Mouse (Mus musculus) kidney, embryonic 14.5 days (tissue): ENCODE measurements around the gene Junb. TPM values are rescaled to one million over a fixed set of nuclear protein-coding genes. Genes with fewer than 3 reads are reported as not detected.

Experiments used
- ATAC-seq: fragments of 200-750 bp; cut with Nextera tagmentation; 2 replicates; pipeline ENCODE4 v1.8.0; 2017; ENCODE audit warnings: moderate number of reproducible peaks, mild to moderate bottlenecking, moderate TSS enrichment, moderate library complexity; ENCODE audit not compliant: low FRiP score, low TSS enrichment
- H3K27ac ChIP-seq: fragments of 300-500 bp; sonication (generic); 2 replicates; pipeline ENCODE4 v1.5.1; 2014; ENCODE audit warnings: low read depth, mild to moderate bottlenecking, low read length, moderate library complexity, mixed read lengths
- H3K27me3 ChIP-seq: fragments of 300-500 bp; sonication (generic); 2 replicates; pipeline ENCODE4 v1.6.1; 2014; ENCODE audit warnings: mild to moderate bottlenecking, low read length; ENCODE audit not compliant: control insufficient read depth, insufficient read depth
- H3K36me3 ChIP-seq: fragments of 300-500 bp; sonication (generic); 2 replicates; pipeline ENCODE4 v1.6.1; 2014; ENCODE audit warnings: low read length, mixed read lengths; ENCODE audit not compliant: control insufficient read depth, insufficient read depth
- H3K4me1 ChIP-seq: fragments of 300-500 bp; sonication (generic); 2 replicates; pipeline ENCODE4 v1.6.1; 2014; ENCODE audit warnings: low read length, mixed read lengths; ENCODE audit not compliant: control insufficient read depth, insufficient read depth
- H3K4me2 ChIP-seq: fragments of 300-500 bp; sonication (generic); replicated peaks from 2 replicates; pipeline ENCODE4 v1.6.1; 2014; ENCODE audit warnings: low read depth, mild to moderate bottlenecking, low read length
- H3K4me3 ChIP-seq: fragments of 300-500 bp; sonication (generic); 2 replicates; pipeline ENCODE4 v1.5.1; 2014; ENCODE audit warnings: mild to moderate bottlenecking, low read length
- H3K9ac ChIP-seq: fragments of 300-500 bp; sonication (generic); 2 replicates; pipeline ENCODE4 v1.6.1; 2014; ENCODE audit warnings: low read depth, mild to moderate bottlenecking, low read length, moderate library complexity
- H3K9me3 ChIP-seq: fragments of 300-500 bp; sonication (generic); 2 replicates; pipeline ENCODE4 v1.6.1; 2016; ENCODE audit warnings: low read length; ENCODE audit not compliant: control insufficient read depth
- WGBS: fragments of 180-500 bp; shearing (Covaris S2); extraction: QIAGEN DNeasy Blood & Tissue Kit; methylation state at CpG from one replicate; pipeline ENCODE4 v1.1.7; 2014; 5-methylcytosine and 5-hydroxymethylcytosine counted together
- microRNA-seq: library from miRNA; unstranded; fragments of <30 nt; microRNA quantifications from one replicate; pipeline ENCODE4, GENCODE M21; 2016
- polyA plus RNA-seq: library from polyadenylated mRNA; unstranded; fragments of >200 nt; fragmentation: Nextera tagmentation; extraction: Ambion mirVana; gene quantifications from 2 replicates; pipeline ENCODE4 v1.2.1, GENCODE M21; 2014

Junb gene
- polyA plus RNA-seq, 1 experiment from 2014 or later = 10.0 TPM

DNA sequence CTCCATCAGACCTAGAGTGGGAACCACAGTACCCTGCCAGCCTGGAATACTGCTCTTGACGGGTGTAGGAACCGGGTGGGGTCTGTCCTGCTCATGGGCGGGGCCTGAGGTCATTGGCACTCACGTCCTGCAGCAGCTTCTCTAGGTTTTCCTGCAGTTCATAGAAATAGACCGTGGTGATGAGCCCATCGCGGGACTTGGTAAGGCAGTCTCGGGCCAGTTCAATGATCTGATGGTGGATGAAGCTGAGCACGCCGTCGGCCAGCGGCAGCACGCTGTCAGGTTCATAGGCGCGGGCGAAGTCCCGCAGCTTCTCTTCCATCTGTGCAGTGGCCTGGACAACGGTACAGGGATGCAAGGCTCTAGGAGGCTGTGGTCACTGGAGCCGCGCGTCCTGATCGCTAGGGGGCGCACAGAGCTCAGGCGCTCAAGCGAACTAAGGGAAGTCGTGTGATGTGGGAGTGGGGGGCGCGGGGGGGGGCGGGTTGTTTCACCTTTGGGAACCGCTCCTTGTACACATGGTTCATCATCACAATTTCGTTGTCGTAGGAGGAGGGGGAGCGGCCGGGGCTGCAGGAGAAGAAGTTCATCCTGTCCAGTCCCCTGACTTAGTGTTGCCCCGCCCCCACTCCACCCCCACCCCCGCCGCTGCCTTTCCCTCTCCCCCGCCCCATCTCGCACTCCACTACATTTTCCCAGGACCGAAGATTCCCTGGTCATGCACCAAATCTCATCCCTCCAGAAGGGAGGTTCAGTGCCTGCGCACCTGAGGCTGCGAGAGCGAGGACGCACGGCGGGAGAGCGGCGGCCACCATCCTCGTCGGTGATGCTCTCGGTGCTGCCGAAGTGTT lies 49.8 kb downstream of the Junb start:
- H3K27me3 ChIP-seq = peaks cover 25% of the 10 kb centered on the region

DNA sequence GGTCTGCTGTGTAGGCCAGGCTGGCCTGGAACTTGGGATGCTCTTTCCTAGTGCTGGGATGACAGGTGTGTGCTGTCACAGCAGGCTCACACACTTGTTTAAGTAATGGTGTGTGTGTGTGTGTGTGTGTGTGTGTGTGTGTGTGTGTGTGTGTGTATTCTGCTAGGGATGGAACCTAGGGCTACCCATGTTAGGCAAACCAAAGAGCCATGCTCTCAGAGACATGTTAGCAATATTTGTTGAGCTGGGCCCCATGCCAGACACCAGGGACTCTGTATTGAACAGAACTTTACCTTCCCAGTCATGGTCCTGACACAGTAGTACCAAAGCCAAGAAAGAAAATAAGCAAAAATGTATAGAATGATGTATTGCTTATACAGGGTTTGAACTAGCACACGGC lies 51.0 kb downstream of the Junb start:
- Histone ChIP-seq H3K9me3 (no peaks in the 10 kb centered on the region), H3K9ac (no peak overlapping the region), H3K4me1 (0 out of 2 replicates have a peak, but pooled peaks cover 3% of the 10 kb centered on the region), H3K27me3 (peaks cover 23% of the 10 kb centered on the region), H3K36me3 (no peaks in the 10 kb centered on the region), H3K4me2 (no peak overlapping the region), H3K27ac (no peak overlapping the region), H3K4me3 (no peak overlapping the region)
- WGBS = 73% methylated on average over 1 of the region's 1 CpGs
- ATAC-seq = no peak

More for the DNA sequence above, 49.8 kb downstream of the Junb start:
- Histone ChIP-seq H3K4me2 (peak overlapping the region; percentile 58), H3K9me3 (no peaks in the 10 kb centered on the region), H3K27ac (no peak overlapping the region), H3K9ac (no peak overlapping the region), H3K36me3 (no peaks in the 10 kb centered on the region), H3K4me1 (0 out of 2 replicates have a peak, but pooled peaks cover 3% of the 10 kb centered on the region), H3K4me3 (peak overlapping the region; percentile 35)
- peak; percentile 84 for ATAC-seq
- 2% methylated on average over 49 of the region's 52 CpGs for WGBS

- no peak overlapping the region for H3K4me3 ChIP-seq
- H3K4me1 ChIP-seq = 0 out of 2 replicates have a peak, but pooled peaks cover 3% of the 10 kb centered on the region
- ATAC-seq = no peak
- H3K27me3 ChIP-seq = peaks cover 17% of the 10 kb centered on the region
- H3K36me3 ChIP-seq = no peaks in the 10 kb centered on the region
- WGBS = 78% methylated on average over 7 of the region's 7 CpGs
- H3K9me3 ChIP-seq = no peaks in the 10 kb centered on the region
- H3K27ac ChIP-seq = no peak overlapping the region
- no peak overlapping the region for H3K9ac ChIP-seq
- no peak overlapping the region for H3K4me2 ChIP-seq
These were observed 53.0 kb downstream of the Junb start for GRCm38 (mm10) chr8:84925557-84925956.

Small RNA genes lying within 50 kb of the gene (microRNA-seq; reads per million reads assigned to microRNA genes)
- gene Gm24197 = not detected

Other genes starting within 250 kb of the Junb start
- gene Nfix, start 178.4 kb downstream of the Junb start, polyA plus RNA-seq = 9.4 and 10.9 TPM in 2 replicates
- 5.9 and 6.0 TPM in 2 replicates for gene Dand5, start 155.9 kb downstream of the Junb start, polyA plus RNA-seq
- 49.2 and 54.2 TPM in 2 replicates for gene Gadd45gip1, start 147.2 kb downstream of the Junb start, polyA plus RNA-seq
- gene Rad23a, start 138.1 kb downstream of the Junb start, polyA plus RNA-seq = 124 and 125 TPM in 2 replicates
- 758 and 944 TPM in 2 replicates for gene Calr, start 131.8 kb downstream of the Junb start, polyA plus RNA-seq
- gene Farsa, start 121.7 kb downstream of the Junb start, polyA plus RNA-seq = 90.4 and 105 TPM in 2 replicates
- gene Syce2, start 106.6 kb downstream of the Junb start, polyA plus RNA-seq = 73.0 and 98.4 TPM in 2 replicates
- gene Gcdh, start 84.8 kb downstream of the Junb start, polyA plus RNA-seq = 28.6 and 43.3 TPM in 2 replicates
- gene Klf1, start 76.8 kb downstream of the Junb start, polyA plus RNA-seq = 1.2 and 1.7 TPM in 2 replicates
- gene Dnase2a, start 70.2 kb downstream of the Junb start, polyA plus RNA-seq = 10.8 and 12.1 TPM in 2 replicates
- 0.21 and 0.35 TPM in 2 replicates for gene Mast1, start 41.4 kb downstream of the Junb start, polyA plus RNA-seq
- 0.16 TPM in 1 of 2 replicates, not detected in the other for gene Rtbdn, start 31.7 kb downstream of the Junb start, polyA plus RNA-seq
- gene Gm49661, start 9.3 kb downstream of the Junb start, polyA plus RNA-seq = not detected in 2 replicates
- gene Prdx2, start 9.1 kb downstream of the Junb start, polyA plus RNA-seq = 965 and 1,048 TPM in 2 replicates
- gene Rnaseh2a, start 9.0 kb downstream of the Junb start, polyA plus RNA-seq = 143 and 154 TPM in 2 replicates
- 14.6 and 18.7 TPM in 2 replicates for gene Hook2, start 11.9 kb upstream of the Junb start, polyA plus RNA-seq
- gene Best2, start 35.8 kb upstream of the Junb start, polyA plus RNA-seq = not detected in 2 replicates
- gene Asna1, start 46.6 kb upstream of the Junb start, polyA plus RNA-seq = 109 and 180 TPM in 2 replicates
- gene Trir, start 48.1 kb upstream of the Junb start, polyA plus RNA-seq = 163 and 211 TPM in 2 replicates
- 15.6 and 19.7 TPM in 2 replicates for gene Tnpo2, start 58.2 kb upstream of the Junb start, polyA plus RNA-seq
- gene Fbxw9, start 81.3 kb upstream of the Junb start, polyA plus RNA-seq = 24.4 and 29.6 TPM in 2 replicates
- gene Gm5741, start 89.3 kb upstream of the Junb start, polyA plus RNA-seq = 1.1 TPM in 1 of 2 replicates, not detected in the other
- gene Dhps, start 93.0 kb upstream of the Junb start, polyA plus RNA-seq = 74.4 and 85.8 TPM in 2 replicates
- gene Wdr83os, start 102.0 kb upstream of the Junb start, polyA plus RNA-seq = 161 and 174 TPM in 2 replicates
- 43.4 and 44.9 TPM in 2 replicates for gene Wdr83, start 102.6 kb upstream of the Junb start, polyA plus RNA-seq
- gene Man2b1, start 104.6 kb upstream of the Junb start, polyA plus RNA-seq = 23.3 and 33.9 TPM in 2 replicates
- gene Zfp791, start 144.4 kb upstream of the Junb start, polyA plus RNA-seq = 1.3 and 1.6 TPM in 2 replicates
- not detected in 2 replicates for gene Cks1brt, start 173.2 kb upstream of the Junb start, polyA plus RNA-seq
- gene Olfr371, start 247.3 kb upstream of the Junb start, polyA plus RNA-seq = not detected in 2 replicates